Mouse (Mus musculus) c-Kit-positive CD71-positive TER-119-negative erythroid progenitor cells, embryonic 14.5 days (primary cell): Measurements from ENCODE around the gene Fras1.

Experiments used
- DNase-seq: peaks from one replicate; pipeline ENCODE4 v3.0.0-alpha.2; 2013; ENCODE audit warnings: low read depth

Fras1 gene

GRCm38 (mm10) chr5:96405139-96405842, 31.5 kb downstream of the Fras1 start:
- DNase-seq, result no peak

GRCm38 (mm10) chr5:96408291-96408690, 34.5 kb downstream of the Fras1 start:
- DNase-seq, result no peak

GRCm38 (mm10) chr5:96412754-96413394, 39.1 kb downstream of the Fras1 start:
- no peak for DNase-seq

DNA sequence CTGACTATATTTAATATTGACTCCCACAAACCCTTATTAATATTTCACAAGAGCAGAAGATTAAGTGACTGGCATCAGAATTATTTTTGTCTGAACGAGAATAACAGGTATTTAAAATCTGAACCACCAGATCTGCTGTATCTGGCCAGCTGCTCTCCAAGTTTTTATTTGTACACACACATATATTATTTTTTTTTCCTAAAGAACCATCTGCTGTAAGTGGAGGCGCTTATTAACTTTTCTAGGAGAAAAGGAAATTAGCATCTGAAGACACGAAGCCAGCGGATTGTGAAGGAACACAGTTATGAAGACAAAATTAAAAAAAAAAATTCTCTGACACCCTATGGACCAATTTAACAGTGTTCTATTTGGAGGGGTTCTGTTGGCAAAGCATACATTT, 43.4 kb downstream of the Fras1 start:
- DNase-seq, result no peak

DNA sequence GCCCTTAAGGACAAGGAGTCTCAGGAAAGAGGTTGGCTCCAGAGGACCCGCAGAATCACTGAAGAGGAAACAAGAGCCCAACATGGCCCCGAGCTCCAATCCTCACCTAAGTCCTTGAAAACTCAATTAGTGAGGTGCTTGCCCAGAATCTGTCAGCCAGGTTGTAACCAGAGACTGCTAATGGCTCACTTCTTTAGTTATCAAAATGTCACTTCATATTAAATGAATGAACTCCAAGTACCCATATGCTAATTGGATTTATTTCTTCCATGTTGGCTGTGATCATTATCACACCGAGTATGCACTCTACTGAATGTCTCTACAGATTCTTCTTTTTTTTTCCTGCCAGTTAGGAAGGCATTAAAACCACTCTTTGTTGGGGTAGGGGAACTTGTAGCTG, 47.8 kb downstream of the Fras1 start:
- no peak for DNase-seq

- no peak for DNase-seq
These were observed 49.0 kb downstream of the Fras1 start for GRCm38 (mm10) chr5:96422716-96423115.

GRCm38 (mm10) chr5:96425391-96425790, 51.6 kb downstream of the Fras1 start:
- DNase-seq, result no peak

- DNase-seq, result no peak
These were observed 55.9 kb downstream of the Fras1 start for GRCm38 (mm10) chr5:96429532-96430141.

GRCm38 (mm10) chr5:96437870-96438269, 64.1 kb downstream of the Fras1 start:
- no peak for DNase-seq

GRCm38 (mm10) chr5:96439811-96440210, 66.1 kb downstream of the Fras1 start:
- DNase-seq, result no peak

DNA sequence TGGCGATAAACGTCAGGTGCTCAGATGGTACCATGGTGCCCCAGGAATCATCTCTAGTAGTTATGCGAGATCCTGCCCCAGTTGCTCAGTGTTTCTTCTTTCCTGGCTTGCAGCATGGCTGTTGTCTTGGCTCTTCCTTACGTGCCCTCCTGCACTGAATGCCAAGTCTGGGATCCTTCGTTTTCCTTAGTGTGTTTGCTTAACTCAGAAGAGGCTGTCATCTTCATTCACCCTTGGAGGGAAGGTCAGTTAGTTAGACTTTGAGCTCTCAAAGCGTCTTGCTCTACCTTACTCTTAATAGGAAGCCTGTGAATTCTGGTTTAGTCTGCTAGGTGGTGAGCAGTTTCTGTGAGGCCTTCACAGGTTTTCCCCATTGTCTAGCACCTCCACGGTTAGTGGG, 73.7 kb downstream of the Fras1 start:
- DNase-seq, result no peak

DNA sequence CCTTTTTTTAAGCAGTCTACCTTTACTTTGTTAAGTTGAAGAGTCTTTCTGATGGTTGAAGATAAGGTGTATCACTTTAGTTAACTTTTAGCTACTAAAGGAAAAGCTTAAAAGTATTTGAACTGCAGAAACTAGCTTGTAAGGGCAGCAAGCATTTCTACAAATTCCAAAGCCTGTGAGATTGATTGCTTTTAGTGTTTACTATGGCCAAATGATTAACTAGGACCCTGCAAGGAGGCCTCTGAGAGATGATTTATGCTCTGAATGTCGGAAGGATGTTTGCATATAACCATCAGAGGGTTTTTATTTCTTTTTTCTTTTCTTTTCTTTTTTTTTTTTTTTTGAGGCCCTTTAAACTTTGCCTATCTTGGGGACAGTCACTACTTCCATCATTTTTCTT, 78.3 kb downstream of the Fras1 start:
- DNase-seq, result no peak

GRCm38 (mm10) chr5:96453386-96453785, 79.6 kb downstream of the Fras1 start:
- no peak for DNase-seq

DNA sequence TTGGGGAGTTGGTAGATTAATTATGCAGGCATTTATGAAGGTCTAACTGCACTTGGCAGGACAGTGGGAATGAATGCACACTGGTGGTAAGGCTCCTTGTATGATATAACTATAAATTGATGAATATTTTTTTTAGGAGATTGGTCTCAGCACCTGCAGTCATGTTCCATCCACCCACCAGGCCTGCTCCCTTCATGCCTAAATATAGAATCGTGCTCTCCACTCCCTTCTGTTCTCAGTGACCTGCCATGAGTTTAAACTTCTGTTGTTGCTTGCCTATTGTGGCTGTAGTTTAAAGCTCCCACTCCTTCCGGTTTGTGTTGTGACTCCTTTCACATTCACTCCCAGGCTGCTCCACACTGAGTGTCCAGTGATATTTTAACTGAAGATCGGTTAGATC, 80.7 kb downstream of the Fras1 start:
- no peak for DNase-seq

DNA sequence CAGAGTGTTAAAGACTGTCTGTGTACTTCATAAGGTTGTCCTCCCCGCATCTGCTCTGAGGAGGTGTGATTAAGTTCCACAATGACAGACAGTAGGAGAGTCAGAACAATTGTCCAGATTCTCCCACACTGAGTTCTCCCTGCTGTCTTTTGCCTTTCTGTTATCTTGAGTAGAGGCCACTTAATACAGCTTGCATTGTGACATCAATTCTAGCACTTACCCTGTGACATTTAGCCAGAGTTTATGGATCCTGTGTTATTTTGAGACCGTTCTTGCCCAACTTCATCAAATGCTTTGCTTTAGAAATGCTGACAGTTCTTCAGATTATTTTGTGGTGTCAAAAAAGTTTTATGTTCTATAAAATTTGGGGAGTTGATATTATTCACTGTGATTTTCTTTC, 81.5 kb downstream of the Fras1 start:
- no peak for DNase-seq

GRCm38 (mm10) chr5:96457436-96457958, 83.7 kb downstream of the Fras1 start:
- DNase-seq, result no peak

DNA sequence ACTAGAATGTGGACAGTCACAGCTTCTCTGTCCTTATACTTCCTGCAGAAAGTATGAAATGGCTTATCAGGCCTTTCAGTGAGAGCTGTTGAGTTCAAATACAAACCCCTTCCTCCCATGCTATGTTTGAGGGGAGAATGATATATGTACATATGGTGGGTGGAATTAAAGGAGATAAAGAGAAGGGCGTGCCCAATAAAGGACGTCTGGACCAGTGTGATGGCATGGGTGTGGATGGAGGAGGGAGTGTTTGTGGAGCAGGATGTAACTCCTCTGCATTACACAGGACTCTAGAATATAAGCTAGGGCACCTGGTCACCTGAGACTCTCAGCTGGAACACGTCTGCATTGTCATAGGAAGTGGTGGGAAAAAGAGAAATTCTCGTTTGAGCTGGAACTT, 85.8 kb downstream of the Fras1 start:
- DNase-seq, result no peak

GRCm38 (mm10) chr5:96462197-96462596, 88.4 kb downstream of the Fras1 start:
- DNase-seq, result no peak

DNA sequence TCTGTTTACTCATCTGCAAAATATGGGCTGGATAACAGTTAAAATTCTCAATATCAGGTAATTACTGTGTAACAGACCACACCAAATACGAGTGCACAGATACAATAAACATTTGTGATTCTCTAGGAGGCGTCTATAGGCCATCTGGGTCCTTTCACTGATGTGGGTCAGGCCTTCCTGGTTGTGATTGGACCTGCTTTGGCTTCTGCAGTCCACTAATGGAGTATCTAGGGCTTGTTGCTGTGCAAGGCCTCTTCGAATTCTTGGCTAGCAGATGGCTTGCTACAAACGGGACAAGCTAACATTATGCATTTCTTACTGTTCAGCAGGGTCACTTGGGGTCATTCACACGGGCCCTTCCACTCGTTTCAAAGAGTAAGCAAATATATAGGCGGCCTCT, 92.7 kb downstream of the Fras1 start:
- DNase-seq, result no peak

- no peak for DNase-seq
These were observed 98.2 kb downstream of the Fras1 start for GRCm38 (mm10) chr5:96471995-96472394.

GRCm38 (mm10) chr5:96475488-96475887, 101.7 kb downstream of the Fras1 start:
- DNase-seq, result no peak

DNA sequence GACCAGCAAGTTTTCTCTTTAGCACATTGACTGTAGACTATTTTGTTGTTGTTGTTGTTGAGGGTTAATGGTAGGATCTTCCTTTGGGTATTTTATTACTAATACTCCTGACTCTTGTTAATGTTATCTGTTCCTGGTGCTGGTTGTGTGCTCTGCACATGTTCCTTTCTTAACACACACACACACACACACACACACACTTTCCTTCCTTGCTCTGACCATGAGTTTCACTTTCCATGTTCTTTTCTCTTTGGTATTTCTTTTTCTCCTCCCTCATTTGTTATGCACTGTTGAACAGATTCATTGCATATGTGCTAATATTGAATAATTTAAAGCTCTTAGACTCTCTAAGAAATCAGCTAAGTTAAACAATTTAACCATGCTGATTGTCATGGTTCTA, 105.2 kb downstream of the Fras1 start:
- DNase-seq, result no peak

- no peak for DNase-seq
These were observed 107.4 kb downstream of the Fras1 start for GRCm38 (mm10) chr5:96481159-96481558.
